ENCODE assay signal across 8 mouse cellular contexts in genomic region chr6:110205973-110206372, GRCm38 (mm10).
DNase-seq lines count a peak whose midpoint lies in the region.
"Had no signal": no experiment of that assay in that cellular context is flagged by ENCODE, and none has a peak within 500 bp of the region (broad histone marks: within the 10 kb centered on the region; RNA-seq: fewer than 3 reads in every experiment).

No protein-coding gene starts in this region.

- peak; percentile 27 for DNase-seq in layer of hippocampus, adult 11-12 months (ENCODE audit: low spot score)
- DNase-seq in layer of hippocampus, postnatal 25 days (ENCODE audit: extremely low spot score in 1 of 2, low spot score in 1 of 2): no peak
- peak; percentile 12 for DNase-seq in brain, embryonic 18.5 days (ENCODE audit: low read depth, low spot score)
- DNase-seq in forelimb bud, embryonic 11.5 days (ENCODE audit: low read depth, low spot score): peak; percentile 10
- DNase-seq in layer of hippocampus, postnatal 14 days (ENCODE audit: low spot score in 2 of 2): peak; percentile 3 to 72
- DNase-seq in lung, postnatal 25 days (ENCODE audit: low spot score): no peak
- DNase-seq in lung, postnatal 14 days: no peak
- DNase-seq: kidney, postnatal 4 days had no signal

Comparison
In these comparisons a context has a peak if more than half of its experiments do, and no peak if none do; other contexts are left out.
1. DNase-seq: peak in layer of hippocampus, adult 11-12 months (single experiment), brain, embryonic 18.5 days (single experiment), forelimb bud, embryonic 11.5 days (single experiment) and layer of hippocampus, postnatal 14 days (2 of 2); none in layer of hippocampus, postnatal 25 days (0 of 2), lung, postnatal 25 days (single experiment) and lung, postnatal 14 days (single experiment).